Mouse (Mus musculus): ENCODE measurements around the gene B3galt2. TPM values are rescaled to one million over a fixed set of nuclear protein-coding genes. Genes with fewer than 3 reads are reported as not detected.

Gene B3galt2
- polyA plus RNA-seq (2016; fragmentation: Nextera tagmentation; extraction: Ambion mirVana) = 1.8 and 2.2 TPM in 2 replicates

- H3K4me3 ChIP-seq = peak within 1 kb of the TSS; percentile 42
- peak within 1 kb of the TSS; percentile 59 for H3K9ac ChIP-seq (replicated peaks)
- H3K27ac ChIP-seq (replicated peaks) = peak within 1 kb of the TSS; percentile 94
- WGBS = 30% methylated on average over 15 of the region's 15 CpGs
- H3K36me3 ChIP-seq = no peaks in the 10 kb centered on the region
- no peaks in the 10 kb centered on the region for H3K9me3 ChIP-seq
- H3K4me1 ChIP-seq = peaks cover 7% of the 10 kb centered on the region; the same call in 1 of the 2 replicates
- H3K4me2 ChIP-seq (replicated peaks) = peak within 1 kb of the TSS; percentile 49
- H3K27me3 ChIP-seq = no peaks in the 10 kb centered on the region
- ATAC-seq (ENCODE audit: low FRiP score, low read depth) = peak; percentile 85
These were observed at the start of gene B3galt2 for GRCm38 (mm10) chr1:143640650-143641407. TSS of gene B3galt2 (plus strand) at chr1:143640664.

- H3K27ac ChIP-seq (replicated peaks) = no peak overlapping the region
- no peaks in the 10 kb centered on the region for H3K4me1 ChIP-seq
- H3K27me3 ChIP-seq = no peaks in the 10 kb centered on the region
- H3K4me2 ChIP-seq (replicated peaks) = no peak overlapping the region
- no peak overlapping the region for H3K9ac ChIP-seq (replicated peaks)
- no peak overlapping the region for H3K4me3 ChIP-seq
- ATAC-seq (ENCODE audit: low FRiP score, low read depth) = no peak
- no peaks in the 10 kb centered on the region for H3K9me3 ChIP-seq
- no peaks in the 10 kb centered on the region for H3K36me3 ChIP-seq
- WGBS = 90% methylated on average over 2 of the region's 2 CpGs
These were observed 43.6 kb upstream of the B3galt2 start for GRCm38 (mm10) chr1:143596864-143597263.

- Histone ChIP-seq H3K27me3 (no peaks in the 10 kb centered on the region), H3K27ac (replicated peaks) (no peak overlapping the region), H3K4me2 (replicated peaks) (no peak overlapping the region), H3K36me3 (peaks cover 7% of the 10 kb centered on the region), H3K9me3 (no peaks in the 10 kb centered on the region), H3K4me3 (no peak overlapping the region), H3K9ac (replicated peaks) (no peak overlapping the region), H3K4me1 (no peaks in the 10 kb centered on the region)
- ATAC-seq (ENCODE audit: low FRiP score, low read depth) = no peak
- WGBS = 89% methylated on average over 2 of the region's 2 CpGs
These were observed 31.6 kb upstream of the B3galt2 start for GRCm38 (mm10) chr1:143608911-143609310.

- peaks cover 19% of the 10 kb centered on the region for H3K36me3 ChIP-seq
These were observed 27.6 kb upstream of the B3galt2 start for GRCm38 (mm10) chr1:143612901-143613300.

GRCm38 (mm10) chr1:143619760-143620159 lies 20.7 kb upstream of the B3galt2 start:
- Histone ChIP-seq H3K9ac (replicated peaks) (no peak overlapping the region), H3K9me3 (no peaks in the 10 kb centered on the region)
- WGBS = 75% methylated on average over 2 of the region's 2 CpGs

More at GRCm38 (mm10) chr1:143612901-143613300, 27.6 kb upstream of the B3galt2 start:
- H3K4me1 ChIP-seq = no peaks in the 10 kb centered on the region
- no peak overlapping the region for H3K27ac ChIP-seq (replicated peaks)
- H3K9ac ChIP-seq (replicated peaks) = no peak overlapping the region
- no peaks in the 10 kb centered on the region for H3K27me3 ChIP-seq
- H3K4me3 ChIP-seq = no peak overlapping the region
- H3K9me3 ChIP-seq = no peaks in the 10 kb centered on the region
- H3K4me2 ChIP-seq (replicated peaks) = no peak overlapping the region
- 95% methylated on average over 2 of the region's 2 CpGs for WGBS
- ATAC-seq (ENCODE audit: low FRiP score, low read depth) = no peak

GRCm38 (mm10) chr1:143621930-143622329 lies 18.5 kb upstream of the B3galt2 start:
- Histone ChIP-seq H3K9me3 (no peaks in the 10 kb centered on the region), H3K27me3 (no peaks in the 10 kb centered on the region), H3K4me3 (no peak overlapping the region), H3K4me2 (replicated peaks) (no peak overlapping the region), H3K4me1 (no peaks in the 10 kb centered on the region), H3K36me3 (peaks cover 22% of the 10 kb centered on the region), H3K27ac (replicated peaks) (no peak overlapping the region), H3K9ac (replicated peaks) (no peak overlapping the region)
- ATAC-seq (ENCODE audit: low FRiP score, low read depth) = no peak

More at GRCm38 (mm10) chr1:143619760-143620159, 20.7 kb upstream of the B3galt2 start:
- H3K36me3 ChIP-seq = peaks cover 11% of the 10 kb centered on the region; the same call in 1 of the 2 replicates
- H3K4me3 ChIP-seq = no peak overlapping the region
- H3K4me2 ChIP-seq (replicated peaks) = no peak overlapping the region
- ATAC-seq (ENCODE audit: low FRiP score, low read depth) = no peak
- H3K27ac ChIP-seq (replicated peaks) = no peak overlapping the region
- no peaks in the 10 kb centered on the region for H3K4me1 ChIP-seq
- H3K27me3 ChIP-seq = no peaks in the 10 kb centered on the region

GRCm38 (mm10) chr1:143622634-143623033 lies 17.8 kb upstream of the B3galt2 start:
- Histone ChIP-seq H3K27me3 (no peaks in the 10 kb centered on the region), H3K9ac (replicated peaks) (no peak overlapping the region), H3K36me3 (peaks cover 18% of the 10 kb centered on the region), H3K27ac (replicated peaks) (no peak overlapping the region), H3K9me3 (no peaks in the 10 kb centered on the region), H3K4me2 (replicated peaks) (no peak overlapping the region), H3K4me1 (no peaks in the 10 kb centered on the region), H3K4me3 (no peak overlapping the region)
- no peak for ATAC-seq (ENCODE audit: low FRiP score, low read depth)
- WGBS = 91% methylated on average over 1 of the region's 1 CpGs

GRCm38 (mm10) chr1:143631337-143631736 lies 9.1 kb upstream of the B3galt2 start:
- no peaks in the 10 kb centered on the region for H3K4me1 ChIP-seq
- ATAC-seq (ENCODE audit: low FRiP score, low read depth) = no peak
- no peaks in the 10 kb centered on the region for H3K9me3 ChIP-seq
- H3K27me3 ChIP-seq = no peaks in the 10 kb centered on the region
- no peak overlapping the region for H3K9ac ChIP-seq (replicated peaks)
- 64% methylated on average over 7 of the region's 7 CpGs for WGBS
- no peak overlapping the region for H3K27ac ChIP-seq (replicated peaks)
- H3K36me3 ChIP-seq = peaks cover 6% of the 10 kb centered on the region
- no peak overlapping the region for H3K4me3 ChIP-seq
- H3K4me2 ChIP-seq (replicated peaks) = no peak overlapping the region

- WGBS = 92% methylated on average over 1 of the region's 1 CpGs
- no peak overlapping the region for H3K4me2 ChIP-seq (replicated peaks)
- H3K36me3 ChIP-seq = no peaks in the 10 kb centered on the region
These were observed 8.1 kb upstream of the B3galt2 start for GRCm38 (mm10) chr1:143632361-143632760.

GRCm38 (mm10) chr1:143632854-143633587 lies 7.4 kb upstream of the B3galt2 start:
- H3K9me3 ChIP-seq = no peaks in the 10 kb centered on the region
- WGBS = 95% methylated on average over 2 of the region's 2 CpGs
- no peaks in the 10 kb centered on the region for H3K4me1 ChIP-seq

More at GRCm38 (mm10) chr1:143632361-143632760, 8.1 kb upstream of the B3galt2 start:
- Histone ChIP-seq H3K9ac (replicated peaks) (no peak overlapping the region), H3K9me3 (no peaks in the 10 kb centered on the region), H3K4me1 (no peaks in the 10 kb centered on the region), H3K27ac (replicated peaks) (no peak overlapping the region), H3K27me3 (no peaks in the 10 kb centered on the region), H3K4me3 (no peak overlapping the region)
- ATAC-seq (ENCODE audit: low FRiP score, low read depth) = no peak

GRCm38 (mm10) chr1:143644221-143644620 lies 3.8 kb downstream of the B3galt2 start:
- Histone ChIP-seq H3K4me1 (peaks cover 7% of the 10 kb centered on the region; the same call in 1 of the 2 replicates), H3K36me3 (0 out of 2 replicates have a peak, but pooled peaks cover 4% of the 10 kb centered on the region), H3K27me3 (no peaks in the 10 kb centered on the region), H3K4me3 (no peak overlapping the region), H3K4me2 (replicated peaks) (no peak overlapping the region), H3K27ac (replicated peaks) (no peak overlapping the region), H3K9me3 (no peaks in the 10 kb centered on the region), H3K9ac (replicated peaks) (no peak overlapping the region)
- WGBS = 94% methylated on average over 2 of the region's 2 CpGs
- peak; percentile 35; the same call in 1 of the 2 replicates for ATAC-seq (ENCODE audit: low FRiP score, low read depth)

More at GRCm38 (mm10) chr1:143632854-143633587, 7.4 kb upstream of the B3galt2 start:
- no peak for ATAC-seq (ENCODE audit: low FRiP score, low read depth)
- Histone ChIP-seq H3K9ac (replicated peaks) (no peak overlapping the region), H3K4me2 (replicated peaks) (no peak overlapping the region), H3K27me3 (no peaks in the 10 kb centered on the region), H3K4me3 (no peak overlapping the region), H3K36me3 (no peaks in the 10 kb centered on the region), H3K27ac (replicated peaks) (no peak overlapping the region)

- H3K4me3 ChIP-seq = no peak overlapping the region
- H3K27me3 ChIP-seq = no peaks in the 10 kb centered on the region
- no peaks in the 10 kb centered on the region for H3K9me3 ChIP-seq
- peaks cover 7% of the 10 kb centered on the region; the same call in 1 of the 2 replicates for H3K4me1 ChIP-seq
- WGBS = 56% methylated on average over 4 of the region's 4 CpGs
- 0 out of 2 replicates have a peak, but pooled peaks cover 4% of the 10 kb centered on the region for H3K36me3 ChIP-seq
- peak; percentile 34; the same call in 1 of the 2 replicates for ATAC-seq (ENCODE audit: low FRiP score, low read depth)
- no peak overlapping the region for H3K4me2 ChIP-seq (replicated peaks)
- H3K9ac ChIP-seq (replicated peaks) = no peak overlapping the region
- no peak overlapping the region for H3K27ac ChIP-seq (replicated peaks)
These were observed 4.9 kb downstream of the B3galt2 start for GRCm38 (mm10) chr1:143645386-143645785.
